Mouse (Mus musculus) forelimb bud, embryonic 11.5 days (tissue): Measurements from ENCODE around the gene Astn2.
A peak's percentile ranks its signal among the peaks of the same experiment; 100 is the strongest.

Source experiments
- DNase-seq: peaks from one replicate; pipeline ENCODE4 v3.0.0-alpha.2; 2012; ENCODE audit warnings: low read depth, low spot score

Astn2 gene

GRCm38 (mm10) chr4:65420511-65420931, 983.9 kb downstream of the Astn2 start:
- peak; percentile 54 for DNase-seq

GRCm38 (mm10) chr4:65415507-65415906, 988.9 kb downstream of the Astn2 start:
- no peak for DNase-seq

GRCm38 (mm10) chr4:65402836-65403634, 1001.4 kb downstream of the Astn2 start:
- peak; percentile 74 for DNase-seq

- no peak for DNase-seq
Measured at GRCm38 (mm10) chr4:65402286-65402685, 1002.1 kb downstream of the Astn2 start.

- no peak for DNase-seq
Measured at GRCm38 (mm10) chr4:65399457-65399856, 1005.0 kb downstream of the Astn2 start.

GRCm38 (mm10) chr4:65396806-65397205, 1007.6 kb downstream of the Astn2 start:
- no peak for DNase-seq

GRCm38 (mm10) chr4:65391001-65391400, 1013.4 kb downstream of the Astn2 start:
- peak; percentile 37 for DNase-seq

GRCm38 (mm10) chr4:65383070-65383469, 1021.3 kb downstream of the Astn2 start:
- DNase-seq: no peak

GRCm38 (mm10) chr4:65379461-65379860, 1025.0 kb downstream of the Astn2 start:
- DNase-seq: no peak

GRCm38 (mm10) chr4:65376571-65376970, 1027.8 kb downstream of the Astn2 start:
- no peak for DNase-seq

GRCm38 (mm10) chr4:65373841-65374240, 1030.6 kb downstream of the Astn2 start:
- no peak for DNase-seq

- no peak for DNase-seq
Measured at GRCm38 (mm10) chr4:65372731-65373130, 1031.7 kb downstream of the Astn2 start.

GRCm38 (mm10) chr4:65367135-65367534, 1037.3 kb downstream of the Astn2 start:
- no peak for DNase-seq

GRCm38 (mm10) chr4:65354580-65354979, 1049.8 kb downstream of the Astn2 start:
- DNase-seq: no peak

GRCm38 (mm10) chr4:65350521-65350920, 1053.9 kb downstream of the Astn2 start:
- no peak for DNase-seq

GRCm38 (mm10) chr4:65341766-65342165, 1062.6 kb downstream of the Astn2 start:
- no peak for DNase-seq

GRCm38 (mm10) chr4:65333718-65334117, 1070.7 kb downstream of the Astn2 start:
- no peak for DNase-seq
